Mouse (Mus musculus): ENCODE measurements around the gene Actr6. TPM values are rescaled to one million over a fixed set of nuclear protein-coding genes. Genes with fewer than 3 reads are reported as not detected.

Actr6 gene
- polyA plus RNA-seq (2015; fragmentation: Nextera tagmentation; extraction: Ambion mirVana), result 16.8 and 18.7 TPM in 2 replicates

GRCm38 (mm10) chr10:89732001-89732794 is at the start of gene Actr6:
Actr6 (minus strand) TSS chr10:89732295.

DNA sequence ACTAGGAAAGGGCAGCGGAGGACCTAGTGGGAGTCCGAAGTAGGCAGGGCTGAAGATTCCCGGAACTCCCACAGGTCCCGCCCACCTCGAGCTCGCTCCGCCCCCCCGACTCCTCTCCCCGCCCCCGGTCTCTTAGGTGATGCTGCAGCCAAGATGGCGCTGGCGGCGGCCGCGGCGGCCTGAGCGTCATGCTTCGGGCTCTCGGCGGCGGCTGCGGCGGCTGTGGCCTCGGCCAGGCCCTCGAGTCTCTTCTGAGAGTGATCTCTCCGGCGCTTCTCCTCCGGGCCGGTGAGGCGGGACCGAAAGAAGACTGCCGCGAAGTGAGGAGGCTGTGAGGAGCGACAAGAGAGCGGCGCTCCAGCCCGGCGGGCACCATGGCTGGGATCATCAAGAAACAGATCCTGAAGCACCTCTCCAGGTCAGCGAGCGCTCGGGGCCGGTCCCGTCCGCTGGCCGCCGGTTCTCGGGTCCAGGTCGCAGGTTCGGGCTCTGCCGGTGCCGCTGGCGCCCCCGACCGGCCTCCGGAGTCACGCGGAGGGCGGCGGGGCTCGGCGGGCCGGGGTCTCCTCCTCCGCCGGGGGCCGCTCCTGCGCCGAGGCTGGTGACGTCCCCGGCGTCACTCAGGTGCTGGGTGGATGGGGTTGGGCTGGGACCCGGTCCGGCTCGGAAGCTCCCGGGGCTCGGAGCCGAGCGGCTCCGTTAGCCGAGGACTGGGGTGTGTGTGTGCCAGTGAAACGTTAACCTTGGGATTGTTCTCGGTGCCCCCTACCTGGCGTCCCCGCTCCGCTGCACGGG is 13.0 kb upstream of the Actr6 start, which contains the start of gene Uhrf1bp1l:
Uhrf1bp1l (plus strand) TSS at position 121 of the 795 bp plus-strand sequence.

GRCm38 (mm10) chr10:89686139-89686808 is 45.8 kb downstream of the Actr6 start, which contains the start of gene Scyl2:
Scyl2 (minus strand) TSS chr10:89686285.

Other genes starting within 250 kb of the Actr6 start
- 0.92 and 1.6 TPM in 2 replicates for gene Nr1h4, start 198.7 kb downstream of the Actr6 start, polyA plus RNA-seq (2015; fragmentation: Nextera tagmentation; extraction: Ambion mirVana)
- gene Slc17a8, start 111.0 kb downstream of the Actr6 start, polyA plus RNA-seq (2015; fragmentation: Nextera tagmentation; extraction: Ambion mirVana), result not detected in 2 replicates
- gene Scyl2, start 46.0 kb downstream of the Actr6 start, polyA plus RNA-seq (2015; fragmentation: Nextera tagmentation; extraction: Ambion mirVana), result 4.7 TPM in 2 replicates
- gene Uhrf1bp1l, start 12.7 kb upstream of the Actr6 start, polyA plus RNA-seq (2015; fragmentation: Nextera tagmentation; extraction: Ambion mirVana), result 22.0 and 23.3 TPM in 2 replicates
- gene Anks1b, start 141.2 kb upstream of the Actr6 start, polyA plus RNA-seq (2015; fragmentation: Nextera tagmentation; extraction: Ambion mirVana), result 0.08 and 0.18 TPM in 2 replicates

Measured in urinary bladder, postnatal 0 days (tissue).